Mouse (Mus musculus): ENCODE results near the gene Pak2. TPM values are rescaled to one million over a fixed set of nuclear protein-coding genes. Genes with fewer than 3 reads are reported as not detected.
"Not testable (repeated sequence)": the region's sequence is repeated elsewhere in the genome, so short reads cannot be mapped to it uniquely, and the experiment has no call there.

The Pak2 gene
- polyA plus RNA-seq, 1 experiment from 2014 or later = 37.5 TPM

DNA sequence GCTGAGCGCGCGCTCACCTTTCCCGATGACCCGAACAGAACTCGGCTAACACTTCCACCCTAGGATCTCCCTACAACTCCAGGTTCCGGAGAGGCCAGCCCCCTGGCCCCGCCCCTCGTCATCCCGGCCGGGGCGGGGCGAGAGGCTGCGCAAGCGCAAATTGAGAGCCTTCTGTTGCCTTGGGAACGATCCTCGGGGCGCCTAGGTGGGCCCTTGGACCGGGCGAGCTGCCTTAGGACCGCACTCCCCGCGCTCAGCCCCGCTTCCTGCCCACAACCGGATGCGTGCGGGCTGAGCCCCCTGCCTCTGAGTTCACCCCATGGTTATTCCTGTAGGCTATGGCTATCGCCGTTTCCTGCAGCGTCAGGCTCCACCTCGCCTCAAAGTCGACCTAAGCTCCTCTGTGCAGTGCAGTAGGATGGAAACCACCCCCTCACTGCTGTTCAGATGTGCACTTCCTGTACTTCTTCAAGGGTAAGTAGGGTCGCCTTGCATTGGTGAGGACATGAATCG lies 20.6 kb upstream of the Pak2 start, which contains the start of the genes Pigx and Cep19:
TSS of gene Pigx (minus strand) at position 103 of the 513 bp plus-strand sequence.
TSS of gene Cep19 (plus strand) at position 163 of the 513 bp plus-strand sequence.
- under 1% methylated on average over 34 of the region's 34 CpGs for WGBS
- peak; percentile 98 for ATAC-seq
- peak within 1 kb of the TSS; percentile 83 for H3K27ac ChIP-seq (ENCODE audit: low read length)

DNA sequence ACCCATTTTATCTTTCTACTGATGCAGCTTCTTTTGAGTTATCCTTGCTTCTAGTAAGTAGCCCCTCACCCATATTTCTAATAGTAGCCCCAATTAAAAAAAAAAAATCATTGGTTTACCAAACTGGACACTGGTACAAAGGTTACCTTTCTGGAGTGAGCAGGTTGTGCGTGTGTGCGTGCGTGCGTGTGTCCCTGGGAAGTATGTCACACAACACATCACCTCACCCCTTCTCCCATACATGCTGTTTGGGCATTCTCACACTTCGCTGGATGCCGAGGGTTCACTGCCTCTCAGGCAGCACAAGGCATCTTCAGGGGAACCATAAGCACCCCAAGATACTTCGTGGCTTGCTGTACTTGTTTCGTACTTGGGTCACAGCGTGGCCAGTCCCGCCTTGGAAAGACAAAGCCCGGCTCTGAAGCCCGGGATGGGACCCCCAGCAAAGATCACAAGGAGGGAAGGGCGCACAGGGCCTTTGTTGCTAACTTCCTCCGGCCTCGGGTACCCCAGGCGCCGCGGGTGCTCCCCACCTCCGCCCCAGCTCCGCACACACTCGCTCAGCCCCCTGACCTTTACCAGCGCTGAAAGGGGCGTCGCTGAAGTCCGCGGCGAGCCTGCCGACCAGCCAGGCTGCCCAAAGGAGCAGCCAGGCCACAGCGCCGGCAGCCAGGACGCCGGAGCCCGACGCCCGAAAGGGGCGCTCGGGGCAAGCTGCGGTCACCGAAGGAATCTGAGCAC lies 19.9 kb upstream of the Pak2 start:
- peak; percentile 83 for ATAC-seq
- Histone ChIP-seq H3K9me3 (replicated peaks; ENCODE audit: control insufficient read depth, low read length, poor library complexity, severe bottlenecking) (no peaks in the 10 kb centered on the region), H3K4me1 (ENCODE audit: control insufficient read depth, insufficient read depth, low read length) (peaks cover 14% of the 10 kb centered on the region), H3K9ac (ENCODE audit: low read depth, low read length) (peak overlapping the region; percentile 94), H3K36me3 (ENCODE audit: control insufficient read depth, insufficient read depth, low read length) (peaks cover 9% of the 10 kb centered on the region), H3K4me2 (ENCODE audit: low read length) (peak overlapping the region; percentile 84), H3K4me3 (ENCODE audit: low read depth, low read length) (peak overlapping the region; percentile 98), H3K27me3 (ENCODE audit: control insufficient read depth, insufficient read depth, low read depth, low read length) (no peaks in the 10 kb centered on the region), H3K27ac (ENCODE audit: low read length) (peak overlapping the region; percentile 83)
- WGBS = 0% methylated on average over 38 of the region's 39 CpGs

More for the DNA sequence above, 20.6 kb upstream of the Pak2 start, which contains the start of the genes Pigx and Cep19:
- no peaks in the 10 kb centered on the region for H3K9me3 ChIP-seq (replicated peaks; ENCODE audit: control insufficient read depth, low read length, poor library complexity, severe bottlenecking)
- no peaks in the 10 kb centered on the region for H3K27me3 ChIP-seq (ENCODE audit: control insufficient read depth, insufficient read depth, low read depth, low read length)
- peaks cover 10% of the 10 kb centered on the region for H3K36me3 ChIP-seq (ENCODE audit: control insufficient read depth, insufficient read depth, low read length)
- peak within 1 kb of the TSS; percentile 84 for H3K4me2 ChIP-seq (ENCODE audit: low read length)
- H3K4me3 ChIP-seq (ENCODE audit: low read depth, low read length) = peak within 1 kb of the TSS; percentile 98
- H3K4me1 ChIP-seq (ENCODE audit: control insufficient read depth, insufficient read depth, low read length) = peaks cover 14% of the 10 kb centered on the region
- H3K9ac ChIP-seq (ENCODE audit: low read depth, low read length) = peak within 1 kb of the TSS; percentile 94

DNA sequence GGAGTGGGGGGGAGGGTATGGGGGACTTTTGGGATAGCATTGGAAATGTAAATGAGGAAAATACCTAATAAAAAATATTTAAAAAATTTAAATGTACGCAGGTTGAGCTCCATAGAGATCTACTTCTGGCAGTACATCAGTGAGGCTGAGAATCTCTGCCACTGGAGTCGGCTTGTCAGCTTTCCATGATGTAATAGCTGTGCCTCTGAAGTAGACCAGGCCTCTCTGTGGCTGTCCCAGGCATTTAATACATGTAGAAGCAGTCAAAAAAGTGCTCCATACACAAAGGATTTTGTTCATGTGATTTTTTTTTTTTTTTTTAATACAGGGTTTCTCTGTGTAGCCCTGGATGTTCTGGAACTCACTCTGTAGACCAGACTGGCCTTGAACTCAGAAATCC lies 18.6 kb upstream of the Pak2 start:
- ATAC-seq; H3K4me3 ChIP-seq (ENCODE audit: low read depth, low read length); H3K9ac ChIP-seq (ENCODE audit: low read depth, low read length); H3K27ac ChIP-seq (ENCODE audit: low read length); H3K27me3 ChIP-seq (ENCODE audit: control insufficient read depth, insufficient read depth, low read depth, low read length); H3K4me2 ChIP-seq (ENCODE audit: low read length); H3K36me3 ChIP-seq (ENCODE audit: control insufficient read depth, insufficient read depth, low read length); H3K9me3 ChIP-seq (replicated peaks; ENCODE audit: control insufficient read depth, low read length, poor library complexity, severe bottlenecking): not testable (repeated sequence)
- peaks cover 14% of the 10 kb centered on the region for H3K4me1 ChIP-seq (ENCODE audit: control insufficient read depth, insufficient read depth, low read length)
- 94% methylated on average over 2 of the region's 2 CpGs for WGBS

DNA sequence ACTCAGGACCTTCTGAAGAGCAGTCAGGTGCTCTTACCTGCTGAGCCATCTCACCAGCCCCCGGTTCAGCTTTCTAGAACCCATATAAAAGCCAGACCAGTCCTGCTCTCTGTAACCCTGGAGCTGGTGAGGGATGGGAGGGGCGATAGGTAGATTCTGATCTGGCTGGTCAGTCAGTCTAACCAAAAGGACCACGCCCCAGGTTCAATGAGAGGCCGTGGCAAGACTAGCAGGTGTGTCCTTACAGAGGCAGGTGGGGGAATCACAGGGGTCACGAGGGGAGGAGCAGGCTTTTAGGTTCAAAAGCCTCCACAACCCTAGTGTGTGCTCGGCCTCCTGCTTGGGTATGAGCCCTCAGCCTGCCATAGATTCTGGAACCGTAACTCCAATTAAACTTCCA lies 12.3 kb upstream of the Pak2 start:
- Histone ChIP-seq H3K4me2 (ENCODE audit: low read length) (no peak overlapping the region), H3K4me1 (ENCODE audit: control insufficient read depth, insufficient read depth, low read length) (no peaks in the 10 kb centered on the region), H3K27me3 (ENCODE audit: control insufficient read depth, insufficient read depth, low read depth, low read length) (no peaks in the 10 kb centered on the region), H3K9me3 (replicated peaks; ENCODE audit: control insufficient read depth, low read length, poor library complexity, severe bottlenecking) (no peaks in the 10 kb centered on the region), H3K4me3 (ENCODE audit: low read depth, low read length) (no peak overlapping the region), H3K9ac (ENCODE audit: low read depth, low read length) (no peak overlapping the region), H3K36me3 (ENCODE audit: control insufficient read depth, insufficient read depth, low read length) (peaks cover 20% of the 10 kb centered on the region), H3K27ac (ENCODE audit: low read length) (no peak overlapping the region)
- ATAC-seq = no peak
- WGBS = 97% methylated on average over 7 of the region's 7 CpGs

DNA sequence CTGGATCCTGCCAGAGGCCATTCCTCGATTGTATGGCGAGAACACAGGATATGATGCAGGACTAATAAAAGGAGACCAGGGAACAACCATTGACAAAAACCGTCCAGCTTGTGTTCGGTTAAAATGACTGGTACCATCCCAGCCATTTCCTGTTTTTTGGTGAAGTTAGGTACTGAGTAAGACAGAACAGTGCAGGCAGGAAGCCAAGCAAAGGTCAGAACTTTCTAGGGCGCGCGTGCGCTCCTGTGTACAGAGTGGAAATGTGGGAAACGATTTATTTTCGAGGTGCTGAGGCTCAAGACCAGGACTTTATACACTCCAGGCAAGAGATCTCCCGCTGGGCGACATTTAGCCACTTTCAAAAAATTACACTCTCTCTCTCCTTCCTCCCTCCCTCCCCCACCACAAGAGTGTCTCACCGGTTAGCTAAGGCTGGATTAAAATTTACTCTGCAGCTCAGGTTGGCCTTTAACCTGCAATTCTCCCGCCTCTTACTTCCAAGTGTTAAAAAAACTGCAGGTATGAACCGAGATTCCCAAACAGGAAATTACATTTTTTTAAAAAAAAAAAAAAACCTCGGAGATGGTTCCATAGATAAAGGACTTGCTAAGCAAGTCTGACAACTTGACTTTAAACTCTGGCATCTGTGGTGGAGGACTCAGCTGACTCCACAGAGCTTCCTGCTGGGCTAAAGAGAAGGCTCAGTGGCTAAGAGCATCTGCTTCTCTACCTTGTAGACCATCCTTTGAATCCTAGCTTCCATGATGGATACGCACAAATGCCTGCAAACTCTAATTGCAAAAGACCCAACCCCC lies 8.7 kb upstream of the Pak2 start:
- H3K4me2 ChIP-seq (ENCODE audit: low read length) = no peak overlapping the region

DNA sequence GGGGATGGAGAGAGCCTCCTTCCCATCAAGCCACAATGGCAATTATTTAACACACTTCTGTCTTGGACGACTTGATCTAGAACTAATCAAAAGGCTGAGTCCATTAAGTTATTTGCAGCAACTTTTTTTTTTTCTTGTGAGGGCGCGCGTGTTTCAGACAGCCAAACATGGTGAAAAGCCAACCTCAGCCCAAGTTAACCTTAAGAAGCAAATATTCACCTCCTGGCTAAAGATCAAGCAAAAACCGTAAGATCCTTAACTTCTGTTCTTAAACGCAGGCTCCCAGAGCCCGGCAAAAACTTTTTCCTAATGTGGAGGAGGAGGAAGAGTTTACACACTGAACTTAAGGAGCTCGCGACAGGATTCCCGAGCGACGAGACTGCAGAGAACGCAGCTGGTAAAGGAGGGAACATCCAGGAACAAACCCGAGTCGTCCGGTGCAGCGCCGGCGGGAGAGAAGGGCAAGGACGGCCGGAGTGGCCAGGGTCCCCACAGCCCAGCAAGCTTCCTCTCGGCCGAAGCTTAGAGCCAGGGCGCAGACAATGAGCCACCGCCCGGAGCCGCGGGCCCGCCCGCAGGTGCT lies 643 bp downstream of the Pak2 start:
- Histone ChIP-seq H3K27ac (ENCODE audit: low read length) (peak overlapping the region; percentile 92), H3K4me3 (ENCODE audit: low read depth, low read length) (peak overlapping the region; percentile 99), H3K4me1 (ENCODE audit: control insufficient read depth, insufficient read depth, low read length) (peaks cover 23% of the 10 kb centered on the region), H3K9me3 (replicated peaks; ENCODE audit: control insufficient read depth, low read length, poor library complexity, severe bottlenecking) (no peaks in the 10 kb centered on the region), H3K4me2 (ENCODE audit: low read length) (peak overlapping the region; percentile 74), H3K36me3 (ENCODE audit: control insufficient read depth, insufficient read depth, low read length) (peaks cover 2% of the 10 kb centered on the region), H3K27me3 (ENCODE audit: control insufficient read depth, insufficient read depth, low read depth, low read length) (no peaks in the 10 kb centered on the region), H3K9ac (ENCODE audit: low read depth, low read length) (peak overlapping the region; percentile 97)
- WGBS = 0% methylated on average over 29 of the region's 30 CpGs
- ATAC-seq = no peak; the same call in 1 of the 2 replicates

More for the DNA sequence above, 8.7 kb upstream of the Pak2 start:
- no peak overlapping the region for H3K27ac ChIP-seq (ENCODE audit: low read length)
- H3K27me3 ChIP-seq (ENCODE audit: control insufficient read depth, insufficient read depth, low read depth, low read length) = no peaks in the 10 kb centered on the region
- H3K9me3 ChIP-seq (replicated peaks; ENCODE audit: control insufficient read depth, low read length, poor library complexity, severe bottlenecking) = no peaks in the 10 kb centered on the region
- WGBS = 89% methylated on average over 17 of the region's 17 CpGs
- no peak overlapping the region for H3K9ac ChIP-seq (ENCODE audit: low read depth, low read length)
- no peaks in the 10 kb centered on the region for H3K4me1 ChIP-seq (ENCODE audit: control insufficient read depth, insufficient read depth, low read length)
- peaks cover 33% of the 10 kb centered on the region for H3K36me3 ChIP-seq (ENCODE audit: control insufficient read depth, insufficient read depth, low read length)
- ATAC-seq = no peak
- H3K4me3 ChIP-seq (ENCODE audit: low read depth, low read length) = no peak overlapping the region

DNA sequence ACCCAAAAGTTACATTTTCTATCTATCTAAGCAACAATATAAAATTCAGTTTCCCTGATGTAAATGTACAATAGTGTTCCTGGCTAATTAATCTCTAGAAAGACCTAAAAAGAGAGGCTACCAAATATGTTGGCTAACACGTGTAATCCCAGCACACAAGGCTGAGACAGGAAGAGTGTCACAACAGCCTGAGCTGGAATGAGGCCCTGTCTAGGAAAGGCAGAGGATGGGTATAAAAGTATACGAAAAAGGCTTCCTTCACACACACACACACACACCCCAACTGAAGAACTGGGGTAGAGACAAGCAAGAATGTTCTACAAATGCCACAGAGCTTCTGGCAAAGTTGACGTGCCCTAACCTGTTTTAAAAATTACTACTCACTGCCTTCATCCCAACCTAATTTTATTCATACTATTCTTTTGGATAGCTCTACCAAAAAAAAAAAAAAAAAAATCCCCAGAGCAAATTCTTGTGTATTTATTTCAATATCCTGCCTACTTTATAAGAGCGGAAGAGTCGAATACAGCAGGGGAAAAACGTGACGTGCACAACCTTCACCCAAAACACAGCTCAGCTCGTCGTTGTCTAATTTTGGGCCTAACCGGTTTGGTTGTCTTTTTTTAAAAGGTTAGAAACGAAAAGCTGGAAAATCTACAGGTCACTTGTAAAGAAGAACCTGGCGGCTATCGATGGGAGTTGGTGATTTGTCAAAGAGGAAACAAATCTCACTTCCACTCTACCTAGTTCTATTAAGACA lies 1.3 kb downstream of the Pak2 start:
- ATAC-seq = no peak
- Histone ChIP-seq H3K36me3 (ENCODE audit: control insufficient read depth, insufficient read depth, low read length) (no peaks in the 10 kb centered on the region), H3K9me3 (replicated peaks; ENCODE audit: control insufficient read depth, low read length, poor library complexity, severe bottlenecking) (no peaks in the 10 kb centered on the region), H3K9ac (ENCODE audit: low read depth, low read length) (peak overlapping the region; percentile 97; the same call in 1 of the 2 replicates), H3K4me1 (ENCODE audit: control insufficient read depth, insufficient read depth, low read length) (peaks cover 23% of the 10 kb centered on the region), H3K4me3 (ENCODE audit: low read depth, low read length) (peak overlapping the region; percentile 99), H3K4me2 (ENCODE audit: low read length) (peak overlapping the region; percentile 74), H3K27me3 (ENCODE audit: control insufficient read depth, insufficient read depth, low read depth, low read length) (no peaks in the 10 kb centered on the region), H3K27ac (ENCODE audit: low read length) (no peak overlapping the region)
- WGBS = 15% methylated on average over 13 of the region's 13 CpGs

DNA sequence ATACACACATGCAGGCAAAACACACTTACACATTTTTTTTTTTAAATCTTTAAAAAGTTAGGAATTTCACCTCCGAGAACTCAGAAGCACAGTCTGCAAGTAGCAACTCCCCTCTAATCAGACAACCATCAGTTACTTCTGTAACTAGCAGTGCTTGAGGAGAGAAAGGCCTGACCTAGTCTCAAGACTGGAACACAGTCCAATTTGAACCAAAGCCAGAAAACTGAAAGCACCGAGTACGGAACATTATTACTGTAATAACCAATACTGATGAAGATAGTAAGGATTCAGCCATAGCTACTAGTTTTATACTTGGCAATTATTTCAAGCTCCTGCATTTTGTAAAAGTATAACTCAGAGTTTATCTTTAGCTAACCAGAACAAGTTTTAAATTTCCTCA lies 2.7 kb downstream of the Pak2 start:
- H3K36me3 ChIP-seq (ENCODE audit: control insufficient read depth, insufficient read depth, low read length) = no peaks in the 10 kb centered on the region
- H3K27me3 ChIP-seq (ENCODE audit: control insufficient read depth, insufficient read depth, low read depth, low read length) = no peaks in the 10 kb centered on the region
- peaks cover 23% of the 10 kb centered on the region for H3K4me1 ChIP-seq (ENCODE audit: control insufficient read depth, insufficient read depth, low read length)
- no peak overlapping the region for H3K9ac ChIP-seq (ENCODE audit: low read depth, low read length)
- ATAC-seq = no peak
- H3K4me2 ChIP-seq (ENCODE audit: low read length) = no peak overlapping the region
- 83% methylated on average over 3 of the region's 3 CpGs for WGBS
- no peak overlapping the region for H3K27ac ChIP-seq (ENCODE audit: low read length)
- no peaks in the 10 kb centered on the region for H3K9me3 ChIP-seq (replicated peaks; ENCODE audit: control insufficient read depth, low read length, poor library complexity, severe bottlenecking)
- H3K4me3 ChIP-seq (ENCODE audit: low read depth, low read length) = no peak overlapping the region
